Mouse (Mus musculus): ENCODE measurements around the gene Dand5. TPM values are rescaled to one million over a fixed set of nuclear protein-coding genes. Genes with fewer than 3 reads are reported as not detected.
A peak's percentile ranks its signal among the peaks of the same experiment; 100 is the strongest.

Gene Dand5
- total RNA-seq, 2 experiments from 2014 or later, result 8.0 to 9.6 TPM

DNA sequence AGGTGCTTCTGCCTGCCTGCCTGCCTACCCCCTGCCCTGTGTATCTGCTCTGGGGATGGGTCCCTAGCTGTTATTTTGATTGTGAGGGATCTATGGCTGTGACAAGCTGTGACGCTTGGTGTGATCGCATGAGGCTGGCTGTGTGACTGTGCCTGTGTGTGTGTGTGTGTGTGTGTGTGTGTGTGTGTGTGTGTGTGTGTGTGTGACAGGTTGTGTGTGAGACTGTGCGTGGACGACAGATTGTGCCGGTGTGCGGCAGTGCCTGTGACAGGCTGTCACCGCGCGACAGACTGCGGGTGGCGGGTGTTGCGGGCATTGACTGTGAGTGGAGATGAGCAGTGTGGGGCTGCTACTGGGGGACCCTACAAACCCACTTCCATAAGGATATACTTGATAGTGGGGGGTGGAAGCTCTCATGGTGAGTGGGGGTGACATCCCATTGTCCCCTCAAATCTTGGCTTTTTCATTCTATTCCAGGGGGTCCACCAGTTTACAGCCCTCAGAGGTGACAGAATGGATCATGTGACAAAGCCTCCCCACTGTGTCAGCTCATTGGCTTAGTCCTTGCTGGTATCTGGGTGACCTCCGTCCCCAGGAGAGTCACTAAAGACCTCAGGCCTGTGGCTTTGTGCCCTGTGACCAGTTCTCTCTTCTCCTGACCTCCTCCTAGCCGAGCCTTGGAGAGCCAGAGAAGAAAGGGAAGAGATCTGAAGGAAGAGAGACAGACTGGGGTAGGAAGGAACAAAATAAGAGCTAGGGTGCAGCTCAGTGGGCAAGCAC is 34.9 kb downstream of the Dand5 start:
- DNase-seq (ENCODE audit: low spot score in 2 of 2), result peak; percentile 53 to 78

DNA sequence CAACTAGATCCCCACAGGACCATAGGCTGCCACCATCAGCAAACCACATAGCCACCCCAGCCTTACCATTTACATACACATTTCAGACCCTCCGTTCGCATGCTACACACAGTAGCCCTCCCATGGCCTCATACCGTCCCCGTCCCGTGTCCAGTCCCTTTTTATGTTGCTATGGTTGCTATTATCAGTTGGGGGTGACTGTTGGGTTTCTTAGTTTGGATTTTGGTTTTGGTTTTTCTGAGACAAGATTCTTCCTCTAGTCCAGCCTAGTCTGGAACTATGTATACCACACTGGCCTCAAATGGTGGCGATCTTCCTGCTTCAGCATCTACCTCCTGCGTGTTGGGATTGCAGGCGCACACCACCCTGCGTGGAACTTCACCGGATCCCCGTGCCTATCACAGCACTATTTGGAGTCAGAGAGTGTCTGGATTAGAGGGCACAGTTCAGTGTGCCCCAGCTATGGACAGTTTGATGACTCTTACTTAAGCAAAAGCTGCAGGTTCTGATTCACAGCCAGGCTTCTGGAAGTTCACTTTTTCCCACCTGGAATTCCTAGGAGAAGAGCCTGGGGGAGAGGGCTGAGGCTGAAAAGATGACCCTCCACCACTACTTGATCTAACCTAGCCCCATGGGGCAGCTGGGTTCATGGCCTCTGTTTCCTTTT is 35.7 kb downstream of the Dand5 start:
- no peak for DNase-seq (ENCODE audit: low spot score in 2 of 2)
- intact Hi-C loops (cut with DNase I), result no loop called here

More for the DNA sequence above, 34.9 kb downstream of the Dand5 start:
- intact Hi-C loops (cut with DNase I), result no loop called here

DNA sequence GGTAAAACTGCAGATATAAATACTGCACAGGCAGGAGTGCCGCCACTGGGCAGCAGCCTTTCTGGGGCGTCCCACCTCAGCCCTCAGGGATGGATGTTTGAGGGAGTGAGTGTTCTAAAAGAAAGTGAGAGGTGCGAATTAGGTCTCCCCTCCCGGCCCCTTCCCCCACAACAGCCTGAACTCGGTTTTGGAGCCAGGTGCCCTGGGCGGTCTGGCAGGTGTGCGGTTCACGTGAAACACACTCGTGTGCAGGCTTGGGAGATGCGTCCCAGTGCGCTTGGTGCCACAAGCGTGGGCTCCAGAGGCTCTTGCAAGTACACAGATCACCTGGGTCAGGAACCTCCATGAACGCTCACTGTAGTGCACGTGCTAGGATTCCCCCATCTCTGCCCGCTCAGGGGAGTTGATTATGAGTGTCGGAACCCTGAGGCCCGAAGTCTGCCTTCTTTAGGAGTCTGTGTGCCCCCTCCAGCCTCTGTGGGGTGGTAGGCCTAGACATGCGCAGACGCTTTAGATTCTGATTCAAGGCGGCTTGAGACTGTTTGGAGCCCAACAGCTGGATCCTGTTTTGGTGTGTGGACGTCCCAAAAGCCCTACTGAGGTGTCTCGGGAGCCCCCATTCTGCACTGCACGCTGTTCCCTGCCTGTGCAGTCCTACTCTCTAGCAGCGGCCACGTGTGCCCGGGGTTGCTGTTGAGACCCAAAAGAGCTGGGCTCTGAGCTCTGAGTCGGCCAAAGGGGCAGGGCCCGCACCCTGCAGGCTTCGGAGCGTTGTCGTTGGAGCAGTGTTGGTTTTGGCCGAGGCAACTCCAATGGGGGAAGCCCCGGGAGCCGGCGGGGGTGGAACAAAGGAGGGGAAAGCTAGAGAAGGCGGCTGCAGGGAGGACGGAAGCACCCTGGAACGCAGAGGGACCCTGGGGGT is 36.6 kb downstream of the Dand5 start:
- intact Hi-C loops (cut with DNase I), result no loop called here
- DNase-seq (ENCODE audit: low spot score in 2 of 2), result peak in 1 of 2 experiments; percentile 46

DNA sequence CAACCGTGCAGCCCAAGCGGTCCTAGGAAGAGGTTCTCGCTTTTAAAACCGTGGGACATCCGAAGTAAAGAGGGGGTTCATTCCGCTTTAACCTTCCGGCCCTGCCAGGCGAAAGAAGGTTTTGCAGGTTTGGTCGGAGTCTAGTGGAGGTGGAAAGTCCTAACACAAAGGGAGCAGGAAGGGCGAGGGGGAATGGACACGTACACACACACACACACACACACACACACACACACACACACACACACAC is 37.2 kb downstream of the Dand5 start:
- intact Hi-C loops (cut with DNase I), result no loop called here
- DNase-seq (ENCODE audit: low spot score in 2 of 2), result no peak

DNA sequence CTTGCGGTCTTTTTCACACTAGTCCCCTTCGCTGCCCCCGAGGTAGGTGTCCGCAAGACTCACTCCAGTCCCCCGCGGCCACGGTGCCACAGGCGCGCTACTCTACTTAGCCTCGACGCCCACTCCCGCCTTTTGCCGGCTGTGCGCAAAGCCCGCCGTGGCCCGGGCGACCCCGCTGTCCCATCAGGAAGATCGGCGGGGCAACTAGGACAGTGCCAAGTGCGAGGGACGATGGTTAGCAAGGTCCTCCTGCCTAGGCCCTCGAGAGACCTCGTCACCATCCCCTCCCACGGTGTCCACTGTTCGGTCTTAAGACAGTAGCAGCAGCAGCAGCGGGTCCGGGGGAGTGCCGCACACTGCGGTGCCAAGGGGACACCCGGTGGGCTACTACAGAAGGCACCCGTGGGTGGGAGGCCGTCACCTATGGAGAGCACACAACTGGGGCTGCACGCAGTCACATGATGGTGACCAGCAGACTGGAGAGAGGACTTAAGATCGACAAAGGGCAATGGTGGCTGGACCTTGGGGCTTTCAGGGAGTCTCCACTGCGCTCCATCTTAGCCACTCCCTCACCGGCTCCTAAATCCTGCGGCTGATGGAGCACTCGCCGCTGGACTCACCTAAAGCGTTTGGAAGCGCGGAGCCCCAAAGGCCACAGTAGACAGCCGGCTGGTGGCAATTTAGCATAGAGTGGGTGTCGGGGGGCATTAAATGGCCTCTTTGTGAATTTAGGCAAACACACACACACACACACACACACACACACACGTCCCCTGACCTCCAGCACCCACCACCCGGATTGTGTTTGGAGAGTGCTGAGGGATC is 37.7 kb downstream of the Dand5 start:
- intact Hi-C loops (cut with DNase I), result no loop called here
- no peak for DNase-seq (ENCODE audit: low spot score in 2 of 2)

DNA sequence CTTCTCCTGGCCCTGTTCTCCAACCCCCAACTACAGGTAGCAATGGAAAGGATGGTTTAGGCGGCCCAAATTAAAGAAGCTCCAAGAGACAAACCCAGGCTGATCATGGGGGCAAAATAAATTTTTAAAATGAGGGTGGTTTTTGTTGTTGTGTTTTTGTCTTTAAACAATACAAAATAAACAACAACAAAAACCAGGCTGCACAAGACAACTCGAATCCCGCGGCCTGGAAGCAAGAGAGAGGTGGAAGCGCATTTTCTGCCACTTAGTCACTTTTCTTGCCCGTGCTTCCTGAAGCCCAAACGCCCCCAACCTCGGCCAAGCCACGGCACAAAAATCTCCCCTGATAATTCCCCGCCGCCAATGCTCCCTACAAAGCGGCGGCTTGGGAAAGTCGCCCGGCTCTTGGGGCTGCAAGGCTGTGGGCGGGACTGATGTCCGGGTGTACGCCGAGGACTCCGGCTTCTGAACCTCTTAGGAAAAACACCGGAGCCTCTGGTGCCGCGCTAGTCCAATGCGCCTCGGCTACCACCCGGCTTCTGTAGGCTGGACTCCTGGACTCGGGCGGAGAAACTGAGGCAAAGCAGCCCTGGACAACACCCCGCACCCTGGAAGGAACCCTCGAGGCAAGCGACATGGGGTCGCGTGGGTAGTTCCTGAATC is 38.6 kb downstream of the Dand5 start:
- DNase-seq (ENCODE audit: low spot score in 2 of 2), result no peak

DNA sequence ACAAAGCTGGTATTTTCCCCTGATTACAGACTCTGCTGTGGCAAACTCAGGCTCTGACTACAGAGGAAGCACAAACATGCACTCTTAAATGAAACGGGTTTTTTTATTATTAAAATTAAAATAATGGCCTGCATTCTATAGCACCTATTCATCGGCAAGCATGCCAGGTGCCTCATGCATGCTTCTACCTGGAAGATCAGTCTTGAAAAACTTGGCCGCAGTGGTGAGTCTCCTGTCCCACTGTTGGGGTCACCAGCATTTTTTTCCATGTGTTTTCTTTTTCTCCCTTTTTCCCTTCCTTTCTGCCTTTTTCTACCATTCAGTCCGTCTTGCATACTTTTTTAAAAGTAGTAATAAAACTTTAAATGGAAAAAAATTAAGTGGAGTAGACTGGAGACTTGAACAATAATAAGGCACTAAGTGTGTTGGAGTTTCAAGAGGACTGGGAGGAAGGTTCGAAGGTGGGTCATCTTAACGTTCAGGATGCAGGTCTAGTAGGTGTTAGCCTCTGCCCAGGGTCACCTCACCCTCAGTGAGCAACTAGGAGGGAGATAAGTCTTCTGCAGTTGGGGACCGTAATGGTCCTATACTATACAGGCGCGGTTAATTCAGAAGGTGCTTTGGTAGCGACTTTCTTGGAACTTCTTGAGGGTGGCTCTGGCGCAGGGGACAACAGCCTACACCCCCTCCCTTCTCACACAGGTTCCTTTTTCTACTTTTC is 39.3 kb downstream of the Dand5 start:
- intact Hi-C loops (cut with DNase I), result no loop called here
- no peak for DNase-seq (ENCODE audit: low spot score in 2 of 2)

More for the DNA sequence above, 38.6 kb downstream of the Dand5 start:
- intact Hi-C loops (cut with DNase I), result no loop called here

DNA sequence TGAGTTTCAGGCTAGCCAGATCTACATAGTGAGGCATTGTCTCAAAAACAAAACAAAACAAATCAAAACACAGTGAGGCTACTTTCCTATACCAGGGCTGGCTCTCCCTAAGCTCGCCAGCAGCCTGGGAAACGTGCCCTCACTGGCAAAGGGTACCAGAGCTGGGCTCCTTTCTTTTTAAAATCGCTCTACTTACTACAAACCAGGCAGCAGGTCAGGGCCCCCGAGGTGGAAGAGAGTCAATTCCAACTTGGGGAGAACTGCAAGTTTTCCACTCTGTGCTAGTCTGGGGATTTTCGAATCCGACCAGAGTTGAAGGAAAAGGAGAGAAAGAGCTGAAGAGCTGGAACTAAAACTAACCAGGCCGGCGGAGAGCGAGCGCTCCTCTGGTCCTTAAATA is 39.9 kb downstream of the Dand5 start:
- intact Hi-C loops (cut with DNase I), result no loop called here
- no peak for DNase-seq (ENCODE audit: low spot score in 2 of 2)

DNA sequence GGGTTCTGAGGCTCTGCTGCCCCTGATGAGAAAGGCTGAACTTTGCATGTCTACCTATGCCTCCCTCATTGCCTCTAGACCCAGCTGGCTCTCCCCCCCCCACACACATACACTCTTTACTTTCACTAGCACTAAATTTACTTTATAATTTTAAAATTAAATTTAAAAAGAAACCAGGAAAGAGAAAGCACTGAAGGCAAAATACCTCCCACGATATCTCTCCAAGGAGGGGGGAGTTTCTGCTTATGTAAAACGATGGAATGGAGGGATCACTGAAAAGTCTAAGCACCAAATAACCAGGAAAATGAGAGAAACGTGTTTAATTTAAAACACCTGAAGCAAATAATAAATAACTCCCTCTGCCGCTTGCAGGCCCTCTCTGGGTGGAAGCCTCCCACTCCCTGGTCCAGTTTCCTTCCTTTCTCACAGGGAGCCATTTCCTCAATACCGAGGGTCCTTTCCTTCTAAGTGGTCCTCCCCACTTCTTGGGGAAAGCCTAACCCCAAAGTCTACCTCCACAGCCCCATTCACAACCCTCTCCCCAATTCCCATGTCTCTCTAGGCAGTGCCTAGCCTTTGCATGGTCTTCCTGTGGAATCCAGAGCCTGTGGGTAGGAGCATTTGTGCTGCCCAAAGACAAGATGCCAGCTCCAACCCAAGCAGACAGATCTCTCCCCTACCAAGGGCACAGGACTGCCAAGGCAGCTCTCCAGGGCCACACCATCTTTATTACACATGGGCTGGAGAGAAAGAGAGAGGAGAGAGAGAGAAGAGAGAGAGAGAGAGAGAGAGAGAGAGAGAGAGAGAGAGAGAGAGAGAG is 40.7 kb downstream of the Dand5 start:
- intact Hi-C loops (cut with DNase I), result no loop called here
- DNase-seq (ENCODE audit: low spot score in 2 of 2), result no peak

DNA sequence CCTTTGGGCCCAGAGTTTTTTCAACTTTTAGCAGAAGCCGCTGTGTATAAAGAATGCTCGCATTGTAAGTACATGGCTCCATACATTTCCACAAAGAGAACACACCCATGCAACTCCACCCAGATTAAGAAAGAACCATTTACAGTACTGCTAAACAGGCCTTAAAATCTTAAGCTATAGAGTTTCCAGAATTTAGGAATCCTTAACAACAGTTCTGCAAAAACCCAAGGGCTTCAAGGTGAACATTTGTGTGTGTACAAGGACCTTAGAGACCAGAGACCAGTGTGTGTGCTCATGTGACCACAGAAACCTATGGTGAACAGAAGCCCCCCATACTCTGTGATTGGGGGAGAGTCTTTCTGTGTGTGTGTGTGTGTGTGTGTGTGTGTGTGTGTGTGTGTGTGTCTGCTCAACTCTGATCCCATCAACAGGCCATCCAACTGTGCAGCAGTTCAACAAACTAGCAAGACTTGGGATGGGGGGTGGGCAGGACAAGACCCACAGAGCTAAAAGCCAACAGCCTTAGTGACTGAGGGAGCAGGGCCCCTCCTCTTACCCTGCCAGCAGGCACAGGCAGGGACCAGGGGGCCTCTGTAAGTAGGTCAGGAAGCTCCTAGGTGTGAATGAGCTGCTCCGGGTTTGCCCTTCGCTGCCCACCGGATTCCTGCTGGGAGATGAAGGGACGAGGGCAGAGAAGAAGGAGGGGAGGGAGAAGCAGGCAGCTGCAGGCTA is 41.5 kb downstream of the Dand5 start:
- DNase-seq (ENCODE audit: low spot score in 2 of 2), result no peak
- intact Hi-C loops (cut with DNase I), result no loop called here

DNA sequence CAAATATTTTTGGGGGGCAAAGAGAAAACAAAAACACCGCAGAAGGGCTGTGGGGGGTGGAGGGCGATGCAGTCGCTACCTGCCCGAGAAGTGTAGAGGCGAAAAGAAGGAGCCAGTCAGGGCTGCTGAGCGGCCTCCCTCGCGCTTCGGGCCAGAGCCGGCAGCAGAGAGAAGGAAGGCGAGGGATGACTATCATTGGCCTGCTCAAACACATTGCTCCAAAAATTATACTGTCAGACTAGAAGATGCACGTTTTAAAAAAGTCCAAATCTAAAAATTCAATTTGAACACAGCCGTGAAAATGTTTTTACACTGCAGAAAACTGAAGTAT is 42.4 kb downstream of the Dand5 start:
- intact Hi-C loops (cut with DNase I), result no loop called here
- DNase-seq (ENCODE audit: low spot score in 2 of 2), result no peak

DNA sequence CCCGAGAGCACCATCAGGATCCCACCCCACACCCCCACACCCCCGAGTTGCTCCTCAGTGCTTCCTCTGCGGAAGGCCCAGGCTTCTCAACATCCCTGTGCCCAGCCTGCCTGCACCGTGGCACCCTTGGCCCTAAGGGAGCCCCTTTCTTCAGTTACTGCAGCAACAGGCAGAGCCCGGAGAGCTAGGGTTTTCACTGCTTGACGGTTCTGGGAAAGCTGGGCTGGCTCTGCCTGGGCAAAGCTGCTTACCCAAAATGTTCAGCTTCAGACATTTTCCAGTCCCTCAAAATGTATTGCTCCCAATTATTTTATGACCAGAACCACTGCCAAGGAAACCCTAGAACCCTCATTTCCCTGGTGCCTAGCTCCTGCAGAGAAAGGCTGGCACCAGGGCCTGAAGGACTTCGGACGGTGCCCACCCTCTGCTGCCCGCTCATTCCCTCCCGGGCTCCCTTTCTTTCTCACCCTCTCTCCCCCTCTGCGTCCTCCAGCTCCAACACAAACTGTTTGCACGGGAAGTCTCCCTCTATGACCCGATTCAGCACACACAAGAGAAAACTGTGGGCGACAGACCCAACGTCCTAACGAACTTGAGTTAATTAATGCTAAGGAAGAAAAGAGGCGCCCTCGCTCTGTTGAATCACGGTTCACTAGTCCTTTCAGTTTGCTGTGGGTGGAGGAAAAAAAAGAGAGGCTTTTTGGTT is 43.0 kb downstream of the Dand5 start:
- intact Hi-C loops (cut with DNase I), result loop anchor here (2.0 kb wide), 1 partner anchor 19 kb away; no protein-coding TSS in a partner anchor

DNA sequence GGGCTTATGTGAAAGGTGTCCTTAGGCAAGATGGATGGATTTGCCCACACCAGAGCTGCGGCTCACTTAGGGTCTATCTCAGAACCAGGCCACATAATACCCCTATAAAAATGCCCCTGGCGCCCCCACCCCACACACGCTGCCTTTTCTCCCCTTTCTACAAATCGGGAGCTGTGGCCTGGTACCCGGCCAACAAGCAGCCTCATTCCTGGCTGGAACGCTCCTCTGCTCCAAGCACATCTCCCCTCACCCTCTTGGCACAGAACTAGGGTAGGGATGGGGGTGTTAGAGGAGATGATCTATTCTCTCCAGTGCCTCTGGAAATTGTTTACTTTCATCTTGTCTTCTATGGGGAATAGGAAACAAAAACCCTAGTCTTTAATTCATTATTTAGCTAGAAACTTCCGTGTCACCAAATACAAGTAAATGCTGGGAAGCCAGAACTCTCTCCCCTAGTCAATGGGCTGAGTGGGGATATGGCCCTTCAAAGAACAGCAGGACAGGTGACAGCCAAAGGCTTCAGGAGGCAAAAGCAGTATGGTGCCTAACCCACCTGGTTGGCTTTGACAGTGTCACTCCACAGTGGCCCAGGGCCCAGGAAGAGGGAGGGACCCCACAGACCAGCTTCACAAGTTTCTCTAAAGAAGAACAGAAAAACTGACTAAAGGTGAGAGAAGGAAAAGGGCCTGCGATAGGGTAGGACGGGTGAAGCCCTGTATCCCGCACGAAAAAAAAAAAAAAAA is 43.8 kb downstream of the Dand5 start:
- no peak for DNase-seq (ENCODE audit: low spot score in 2 of 2)
- intact Hi-C loops (cut with DNase I), result loop anchor here (2.0 kb wide), 1 partner anchor 20 kb away; no protein-coding TSS in a partner anchor

More for the DNA sequence above, 43.0 kb downstream of the Dand5 start:
- DNase-seq (ENCODE audit: low spot score in 2 of 2), result no peak

DNA sequence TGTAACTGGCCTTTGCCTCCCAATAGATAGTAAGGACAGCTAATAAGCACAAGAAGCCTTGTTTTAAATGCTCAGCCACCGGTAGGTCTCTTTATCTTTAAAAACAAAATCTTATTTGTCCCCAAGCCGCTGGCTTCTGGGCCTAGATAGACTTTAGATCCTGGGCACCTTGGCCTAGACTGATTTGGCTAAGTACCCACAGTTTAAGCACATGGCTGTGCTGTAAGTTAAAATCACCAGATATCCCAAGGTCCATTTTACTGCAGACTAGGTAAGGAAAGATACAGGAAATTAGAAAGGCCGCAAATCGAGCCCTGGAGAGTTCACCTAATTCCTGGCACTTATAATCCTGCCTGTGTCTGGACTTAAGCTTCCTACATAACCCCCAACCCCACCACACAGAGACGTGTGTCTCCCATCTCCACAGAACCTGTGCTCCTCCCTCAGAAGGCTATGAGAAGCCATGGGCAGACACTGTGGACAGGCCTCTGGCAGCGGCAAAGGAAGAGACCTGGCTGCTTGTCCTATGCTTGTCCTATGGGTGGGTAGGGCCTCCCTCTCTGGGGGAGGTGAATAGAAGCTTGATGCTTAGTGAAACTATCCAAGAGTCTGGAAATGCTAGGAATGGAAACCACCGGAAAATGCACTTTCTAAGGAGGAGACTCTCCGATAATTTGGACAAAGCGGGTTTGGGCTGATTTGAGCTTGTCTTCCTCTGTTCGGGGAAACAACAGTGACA is 44.6 kb downstream of the Dand5 start:
- intact Hi-C loops (cut with DNase I), result loop anchor here (2.0 kb wide), 1 partner anchor 21 kb away; no protein-coding TSS in a partner anchor
- no peak for DNase-seq (ENCODE audit: low spot score in 2 of 2)

DNA sequence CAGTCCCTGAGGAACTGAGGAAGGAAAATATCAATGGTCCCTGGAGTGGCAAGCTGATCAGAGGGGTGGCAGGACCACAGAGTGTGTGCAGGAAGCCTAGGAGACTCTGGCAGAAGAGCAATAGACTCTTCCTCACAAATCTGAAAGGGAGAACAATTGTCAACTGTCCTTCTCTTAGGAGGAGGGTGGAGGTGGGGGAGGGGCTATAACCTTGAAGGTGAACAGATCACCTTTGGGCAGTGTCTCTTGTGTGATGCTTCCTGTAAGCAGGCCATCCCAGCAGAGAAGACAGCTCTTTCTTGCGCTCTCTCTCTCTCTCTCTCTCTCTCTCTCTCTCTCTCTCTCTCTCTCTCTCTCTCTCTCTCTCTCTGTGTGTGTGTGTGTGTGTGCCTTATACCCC is 46.1 kb downstream of the Dand5 start:
- no peak for DNase-seq (ENCODE audit: low spot score in 2 of 2)
- intact Hi-C loops (cut with DNase I), result no loop called here
